Mouse (Mus musculus): ENCODE measurements around the gene Tmem184b.

GRCm38 (mm10) chr15:79432892-79433291, 29.5 kb upstream of the Tmem184b start:
- TF ChIP-seq POLR2A (IDR thresholded peaks at IDR 0.05; ENCODE audit: borderline replicate concordance, control insufficient read depth, low read depth, low read length) (no peak), CTCF (IDR thresholded peaks at IDR 0.05; ENCODE audit: control insufficient read depth, insufficient read depth, low read length) (no peak)

Data from bone marrow, adult 2 months (tissue).